ENCODE assay signal across 8 mouse cellular contexts in the genomic region with DNA sequence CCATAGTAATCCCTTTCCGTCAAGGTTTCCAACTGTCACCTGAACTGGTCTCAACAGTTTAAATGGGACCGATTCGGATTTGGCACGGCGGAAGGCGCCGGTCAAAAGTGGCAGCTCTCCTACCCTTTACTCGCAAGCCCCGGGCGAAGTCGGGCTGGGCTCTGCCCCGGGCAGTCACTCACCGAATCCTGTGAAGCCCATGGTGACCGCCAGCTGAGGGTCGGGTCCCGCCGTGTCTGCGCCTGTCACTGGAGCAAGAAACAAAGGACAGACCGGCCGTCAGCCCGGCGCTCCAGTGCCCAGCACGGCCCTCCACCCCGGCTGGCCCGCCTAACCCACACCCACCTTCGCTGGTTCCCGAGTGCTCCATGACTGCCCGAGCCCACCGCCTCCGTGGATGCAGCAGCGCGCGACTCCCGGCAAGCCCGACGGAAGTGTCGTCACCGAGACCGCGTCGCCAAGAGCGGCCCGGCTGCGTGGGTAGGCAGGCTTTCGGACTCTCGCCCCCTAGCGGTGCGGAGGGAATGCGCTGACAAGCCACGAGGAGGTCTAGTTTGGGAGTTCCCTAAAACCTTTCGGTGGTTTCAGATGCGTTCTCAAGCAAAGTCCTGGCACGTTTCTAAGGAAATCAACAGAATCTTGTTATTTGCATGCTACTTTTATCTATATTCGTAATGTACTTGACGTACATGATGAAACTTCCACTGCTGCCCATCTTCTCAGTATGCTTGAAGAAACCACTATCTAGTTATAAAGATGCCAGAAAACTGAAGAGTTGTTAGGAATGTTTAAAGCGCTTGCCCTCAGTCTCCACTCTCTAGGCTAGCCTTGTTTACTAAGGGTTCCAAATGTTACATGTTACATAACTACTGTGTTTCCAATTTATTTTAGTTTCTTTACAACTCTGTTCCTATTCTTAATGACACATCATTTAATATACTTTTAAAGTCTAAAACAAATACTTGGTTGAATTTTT. TPM values are rescaled to one million over a fixed set of nuclear protein-coding genes. Genes with fewer than 3 reads are reported as not detected.
A peak's percentile ranks its signal among the peaks of the same experiment; 100 is the strongest.
DNase-seq lines count a peak whose midpoint lies in the region; ATAC-seq lines count a peak whose summit lies in the region.

A gene (minus strand): TSS at position 436 of the 976 bp plus-strand sequence.

- H3K4me3 ChIP-seq in lung, embryonic 16.5 days (ENCODE audit: low read length) = peak within 1 kb of the TSS; percentile 90

- H3K4me1 ChIP-seq in lung, embryonic 16.5 days (replicated peaks; ENCODE audit: control insufficient read depth, insufficient read depth, low read length) = 0 out of 2 replicates have a peak, but pooled peaks cover 4% of the 10 kb centered on the region

- H3K9me3 ChIP-seq in lung, embryonic 16.5 days (ENCODE audit: control insufficient read depth, low read length) = no peaks in the 10 kb centered on the region

- H3K27me3 ChIP-seq in lung, embryonic 16.5 days (ENCODE audit: control insufficient read depth, insufficient read depth, low read depth, low read length) = no peaks in the 10 kb centered on the region

- peak; percentile 97 to 99 for ATAC-seq in hematopoietic stem cell, adult 5-6 weeks (replicated peaks in 1 of 2; ENCODE audit: insufficient read depth in 1 of 2, low FRiP score in 2 of 2, low TSS enrichment in 1 of 2, low read depth in 1 of 2, poor library complexity in 2 of 2, severe bottlenecking in 2 of 2)
- peak; percentile 93 for ATAC-seq in lung, embryonic 16.5 days (ENCODE audit: low read depth)

- peaks cover 4% of the 10 kb centered on the region; the same call in 1 of the 2 replicates for H3K36me3 ChIP-seq in lung, embryonic 16.5 days (ENCODE audit: control insufficient read depth, insufficient read depth, low read length)

- peak within 1 kb of the TSS; percentile 22; the same call in 1 of the 2 replicates for H3K27ac ChIP-seq in lung, embryonic 16.5 days (ENCODE audit: low read length)

- WGBS in lung, embryonic 16.5 days = 2% methylated on average over 56 of the region's 56 CpGs

- peak within 1 kb of the TSS; percentile 85 for H3K9ac ChIP-seq in lung, embryonic 16.5 days (ENCODE audit: low read length)

- H3K4me2 ChIP-seq in lung, embryonic 16.5 days (ENCODE audit: low read depth, low read length) = peak within 1 kb of the TSS; percentile 65

- DNase-seq in MEL-GATA-1-ER (ENCODE audit: extremely low read depth, low read depth) = peak; percentile 95
- peak; percentile 98 for DNase-seq in cerebellum, adult 8-10 months
- DNase-seq in forelimb bud, embryonic 11.5 days (ENCODE audit: low read depth, low spot score) = peak; percentile 94
- peak; percentile 95 for DNase-seq in layer of hippocampus, adult 9-10 months (ENCODE audit: low spot score)
- DNase-seq in ovary, postnatal 10 days (ENCODE audit: low spot score) = peak; percentile 97
- peak; percentile 90 to 98 for DNase-seq in thymus, postnatal 10 days (ENCODE audit: low spot score in 2 of 2)

RNA-seq across cellular contexts. Expression of the gene that starts here (rescaled TPM):
- 42.9 and 66.3 TPM in 2 replicates for total RNA-seq in hematopoietic stem cell, adult 5-6 weeks (2017)
- polyA plus RNA-seq in lung, embryonic 16.5 days (2015; fragmentation: Nextera tagmentation; extraction: Ambion mirVana) = 52.5 and 53.8 TPM in 2 replicates

Comparison
In these comparisons a context has a peak if more than half of its experiments do, and no peak if none do; other contexts are left out.
1. Peak in every context shown above with its lines: DNase-seq, ATAC-seq, H3K4me3 ChIP-seq and H3K27ac ChIP-seq.